Mouse (Mus musculus) lung, postnatal 4 days (tissue): Measurements from ENCODE around the gene Rarb.

Experiments used
- DNase-seq, 2 experiments: peaks; one replicate each; pipeline ENCODE4 v3.0.0; 2021

The Rarb gene

DNA sequence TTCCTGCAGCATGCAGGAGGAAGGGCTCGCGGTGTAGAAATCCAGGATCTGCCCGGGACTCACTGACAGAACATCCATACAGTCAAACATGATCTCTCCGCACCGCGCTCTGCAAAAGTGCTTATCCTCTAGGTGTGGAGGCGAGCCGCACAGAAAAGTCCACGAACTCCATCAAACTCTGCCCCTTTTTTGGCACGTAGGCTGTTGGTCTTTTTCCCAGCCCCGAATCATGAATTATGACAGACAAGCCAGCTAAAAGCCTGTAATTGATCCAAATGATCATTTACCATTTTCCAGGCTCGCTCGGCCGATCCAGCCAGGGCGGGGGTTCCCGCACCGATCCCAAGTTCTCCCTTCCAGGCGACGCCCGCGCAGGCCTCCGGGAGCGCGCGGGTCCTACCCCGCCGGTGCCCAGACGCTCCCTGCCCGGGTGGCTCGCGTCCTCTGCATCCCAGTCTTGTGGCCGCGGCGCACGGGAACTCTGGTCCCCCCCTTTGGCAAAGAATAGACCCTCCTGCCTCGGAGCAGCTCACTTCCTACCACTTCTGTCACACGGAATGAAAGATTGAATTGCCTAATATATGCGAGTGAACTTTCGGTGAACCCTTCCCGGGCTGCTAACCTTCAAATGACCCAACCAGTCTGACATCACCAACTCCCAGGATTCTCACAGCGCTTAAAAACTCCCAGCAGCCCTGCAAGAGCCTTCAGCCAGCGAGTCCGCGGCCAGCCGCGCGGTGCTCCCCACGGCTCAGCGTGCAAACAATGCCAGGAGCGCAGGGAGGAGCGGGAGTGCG lies 243.8 kb downstream of the Rarb start:
- peak; percentile 77 to 84 for DNase-seq

DNA sequence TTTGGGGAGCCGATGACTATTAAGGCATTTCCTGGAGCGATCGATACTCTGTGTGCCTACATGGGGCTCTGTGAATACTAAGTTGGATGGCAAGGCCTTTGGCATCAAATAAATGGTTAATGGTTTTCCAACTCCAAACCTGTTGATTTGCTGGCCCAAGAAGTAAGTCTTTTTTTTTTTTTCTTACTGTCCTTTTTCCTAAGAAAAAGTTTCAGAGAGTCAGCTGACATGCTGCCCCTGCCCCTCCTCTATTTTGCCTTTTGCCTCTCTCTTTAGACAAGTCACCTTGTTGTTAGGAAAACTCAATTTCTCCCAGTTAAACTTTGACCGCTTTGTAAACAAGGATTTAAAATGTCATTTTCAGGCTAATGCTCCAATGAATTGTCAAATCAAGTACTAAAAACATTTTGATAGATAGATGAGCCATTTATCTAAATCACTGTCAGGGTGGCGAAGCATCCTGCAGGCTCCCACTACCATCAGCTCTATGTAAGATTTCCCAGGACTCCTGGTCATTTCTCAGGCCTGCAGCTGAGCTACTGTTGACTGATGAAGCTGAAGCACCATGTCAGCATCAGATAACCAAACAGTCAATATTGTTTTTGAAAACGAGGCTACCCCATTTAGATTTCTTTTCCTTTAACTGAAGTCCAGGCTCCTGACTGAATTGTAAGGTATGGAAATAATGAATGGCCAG lies 245.3 kb downstream of the Rarb start:
- DNase-seq = no peak

DNA sequence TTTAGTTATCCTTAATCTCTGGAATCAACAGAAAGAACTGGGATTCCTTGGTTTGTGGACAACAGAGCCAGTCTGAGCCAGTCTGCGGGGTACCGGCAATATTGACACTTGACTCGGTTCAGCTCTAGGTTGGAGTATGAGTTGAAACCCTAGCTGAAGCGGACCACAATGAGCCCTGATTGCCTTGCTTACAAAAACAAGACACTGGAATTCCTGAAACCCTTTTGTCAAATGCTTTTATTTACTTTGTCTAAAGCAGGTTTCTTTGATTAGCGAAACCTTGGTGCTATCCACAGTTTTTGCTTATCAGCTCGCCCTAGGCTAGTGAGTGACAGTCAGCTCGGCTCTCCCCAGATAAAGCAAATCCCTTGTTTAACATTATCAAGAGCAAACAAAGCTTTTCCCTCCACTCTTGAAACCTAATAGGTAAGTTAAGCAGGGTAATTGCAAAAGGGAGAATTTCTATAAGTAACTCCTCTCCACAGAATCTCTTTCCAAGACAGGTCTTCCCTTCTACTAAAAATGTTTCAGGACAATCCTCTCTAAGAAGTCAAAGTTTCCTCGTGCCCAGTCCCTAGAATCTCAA lies 246.1 kb downstream of the Rarb start:
- DNase-seq = no peak

DNA sequence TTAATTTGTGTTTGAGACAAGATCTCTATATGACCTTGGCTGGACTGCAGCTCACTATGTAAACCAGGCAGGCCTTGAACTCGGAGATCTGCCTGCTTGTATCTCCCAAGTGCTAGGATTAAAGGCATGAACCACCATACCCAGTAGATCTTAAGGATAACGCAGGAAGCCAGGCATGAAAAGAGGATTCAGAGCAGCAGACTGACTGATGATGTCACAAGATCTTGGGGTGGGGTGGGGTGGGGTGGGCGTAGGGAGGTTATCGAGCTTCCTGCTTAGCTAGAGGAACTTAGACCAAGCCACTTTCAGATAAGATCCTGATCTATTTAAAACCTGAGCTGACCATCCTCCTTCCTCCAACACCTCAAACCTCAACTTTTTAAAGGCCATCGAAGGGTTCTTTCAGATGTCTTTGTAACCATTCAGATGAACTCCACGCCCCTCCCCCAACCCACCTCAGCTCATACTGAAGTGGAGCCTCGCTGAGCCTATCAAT lies 249.4 kb downstream of the Rarb start:
- no peak for DNase-seq

DNA sequence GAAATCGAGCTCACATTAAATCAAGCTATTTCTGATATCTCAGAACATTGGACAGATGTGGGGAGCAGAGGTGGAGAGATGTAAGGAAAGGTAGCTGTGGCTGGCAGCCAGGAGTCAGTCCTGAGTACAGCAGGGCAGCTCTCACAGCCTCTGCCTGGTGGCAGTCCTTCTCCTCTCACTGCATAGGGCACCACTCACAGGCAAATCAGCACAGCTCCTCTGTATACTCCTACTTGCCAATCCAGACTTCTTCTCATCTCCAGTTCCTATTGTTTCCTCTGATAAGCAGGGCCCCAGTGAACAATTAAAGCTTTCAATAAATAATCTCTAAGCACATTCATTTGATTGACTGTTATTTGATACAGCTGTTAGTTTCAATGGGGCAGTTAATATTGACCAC lies 252.0 kb downstream of the Rarb start:
- DNase-seq = no peak

DNA sequence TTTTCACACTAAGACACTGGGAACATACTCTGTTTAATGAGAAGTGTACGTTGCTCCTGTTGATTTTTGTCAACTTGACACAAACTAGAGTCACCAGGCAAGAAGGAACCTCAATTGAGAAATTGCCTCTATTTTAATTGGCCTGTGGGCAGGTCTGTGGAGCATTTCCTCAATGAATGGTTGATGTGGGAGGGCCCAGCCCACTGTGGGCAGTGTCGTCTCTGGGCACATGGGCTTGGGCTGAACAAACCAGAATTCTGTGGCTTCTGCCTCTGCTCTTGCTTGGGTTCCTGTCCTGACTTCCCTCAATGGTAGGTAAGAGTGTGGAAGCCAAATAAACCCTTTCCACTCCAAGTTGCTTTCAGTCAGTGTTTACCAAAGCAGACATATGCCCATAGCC lies 255.0 kb downstream of the Rarb start:
- DNase-seq = no peak

DNA sequence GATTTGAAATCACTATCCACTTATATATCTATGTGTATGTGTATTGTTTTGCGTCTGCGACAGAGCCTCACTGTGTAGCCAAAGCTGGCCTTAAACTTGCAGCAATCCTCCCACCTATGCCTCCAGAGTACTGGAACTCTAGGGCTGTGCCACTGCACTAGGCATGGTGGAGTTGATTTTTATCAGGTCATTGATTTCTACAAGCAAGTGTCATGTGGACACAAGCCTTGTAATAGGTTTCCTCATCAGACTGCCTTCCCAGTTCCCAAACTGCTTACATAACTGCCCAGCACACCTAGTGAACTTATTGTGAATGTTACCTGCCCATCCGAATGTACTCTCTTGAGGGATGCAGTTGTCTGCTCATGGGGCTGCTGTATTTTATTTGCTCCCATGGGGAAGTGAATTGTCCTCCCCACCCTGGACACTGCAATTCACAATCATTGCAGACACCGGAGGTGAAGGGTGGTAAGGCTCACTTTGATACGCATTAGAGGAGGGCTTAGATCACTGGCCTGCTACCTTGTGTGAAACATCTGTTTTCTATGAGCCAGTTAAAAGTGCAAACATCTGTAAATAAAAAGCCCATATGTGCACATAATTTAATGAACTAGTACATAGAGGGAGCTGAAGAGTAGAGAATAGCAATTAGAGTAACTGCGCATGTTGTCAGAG lies 257.3 kb downstream of the Rarb start:
- no peak for DNase-seq

DNA sequence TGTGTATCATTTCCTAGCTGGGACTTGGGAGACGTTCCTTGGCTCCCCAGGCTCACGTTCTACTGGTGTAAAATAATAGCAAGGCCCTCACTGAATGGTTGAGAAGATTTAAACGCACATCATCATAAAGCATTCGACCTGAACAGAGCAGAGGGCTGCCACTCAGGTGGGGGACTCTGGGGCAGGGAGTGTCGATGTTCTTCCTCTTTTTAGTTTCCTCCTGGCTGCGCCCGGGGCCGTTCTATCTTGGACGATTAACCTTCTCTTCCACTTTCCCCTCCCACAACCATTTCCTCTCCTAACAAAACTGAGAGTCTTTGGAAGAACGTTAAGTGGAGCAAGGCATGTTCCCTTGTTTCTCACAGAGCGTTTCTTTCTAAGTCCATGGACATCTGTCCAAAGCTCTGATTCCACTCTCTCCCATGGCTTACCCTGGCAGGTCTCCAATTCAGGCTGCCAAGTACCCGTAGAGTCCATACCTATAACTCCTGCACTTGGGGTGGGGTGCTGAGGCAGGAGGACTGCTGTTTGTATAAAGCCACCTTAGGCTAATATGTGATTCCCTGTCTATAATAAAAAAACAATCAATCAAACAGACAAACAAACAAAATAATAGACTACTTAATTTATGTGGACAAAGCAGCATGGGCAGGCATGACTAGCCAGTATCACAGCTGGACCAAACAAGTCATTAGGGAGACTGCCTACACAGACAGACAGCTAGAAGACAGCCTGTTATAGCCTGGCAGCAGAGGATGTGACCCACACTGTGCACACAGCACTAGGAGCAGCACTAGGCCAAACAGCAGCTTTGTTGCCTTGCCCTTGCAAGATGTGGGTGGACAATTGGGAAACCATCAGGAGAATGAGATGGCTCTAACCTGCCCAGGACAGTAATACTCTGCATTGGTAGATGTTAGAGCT lies 259.4 kb downstream of the Rarb start:
- DNase-seq = no peak

DNA sequence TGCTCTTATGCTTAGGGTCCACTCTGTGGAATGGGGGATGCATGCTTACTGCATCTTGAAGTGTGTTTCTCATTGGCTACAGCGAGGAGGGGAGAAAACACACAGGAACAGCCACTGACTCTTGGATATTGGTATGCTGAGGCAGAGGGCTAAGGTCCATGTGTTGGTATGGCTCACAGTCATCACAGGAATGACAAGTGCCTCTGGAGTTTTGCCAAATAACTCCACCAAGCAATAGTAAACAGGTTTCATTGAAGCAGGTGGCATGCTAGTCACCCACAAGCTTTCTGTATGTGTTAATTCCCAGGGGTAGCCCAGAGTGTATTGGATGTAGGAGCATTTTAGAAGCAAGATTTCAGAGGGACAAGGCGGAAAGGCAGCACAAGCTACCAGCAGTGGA lies 260.9 kb downstream of the Rarb start:
- peak in 1 of 2 experiments; percentile 45 for DNase-seq

DNA sequence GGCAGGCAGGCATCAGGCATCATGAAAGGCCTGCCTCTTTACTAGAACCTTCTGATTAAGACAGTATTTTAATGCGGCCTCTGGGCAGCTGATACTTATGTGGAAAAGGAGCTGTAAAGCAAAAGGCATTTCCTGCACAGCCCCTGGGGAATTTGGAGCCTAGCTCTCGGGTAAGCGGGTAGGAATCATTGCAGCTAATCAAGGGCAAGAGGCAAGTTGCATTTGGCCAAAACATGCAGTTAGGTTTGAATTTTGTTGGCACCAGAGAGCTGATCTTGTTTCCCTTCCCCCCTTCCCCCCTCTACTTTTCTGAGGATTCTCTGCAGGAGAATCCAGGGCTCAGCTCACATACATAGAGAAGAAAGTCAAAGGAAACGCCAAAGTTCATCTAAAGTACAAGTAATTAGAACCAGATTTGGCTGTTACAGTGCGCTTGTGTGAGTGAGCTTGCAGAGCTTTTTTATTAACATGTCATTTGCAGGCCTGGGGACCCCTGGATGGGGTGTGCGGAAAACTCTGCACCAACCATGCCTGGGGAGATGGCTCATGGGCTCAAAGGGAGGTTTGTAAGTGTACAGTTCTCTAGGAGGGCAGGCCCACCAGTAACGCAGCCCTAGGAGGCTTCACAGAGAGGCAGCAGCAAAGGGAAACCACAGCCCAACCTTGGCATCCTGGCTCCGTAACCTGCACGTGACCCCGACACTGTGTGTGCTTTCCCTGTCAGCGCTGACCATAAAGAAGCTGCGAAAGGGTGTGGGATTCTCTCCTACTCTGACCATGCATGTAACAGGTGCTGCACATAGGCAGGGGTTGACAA lies 264.1 kb downstream of the Rarb start:
- peak in 1 of 2 experiments; percentile 34 for DNase-seq

DNA sequence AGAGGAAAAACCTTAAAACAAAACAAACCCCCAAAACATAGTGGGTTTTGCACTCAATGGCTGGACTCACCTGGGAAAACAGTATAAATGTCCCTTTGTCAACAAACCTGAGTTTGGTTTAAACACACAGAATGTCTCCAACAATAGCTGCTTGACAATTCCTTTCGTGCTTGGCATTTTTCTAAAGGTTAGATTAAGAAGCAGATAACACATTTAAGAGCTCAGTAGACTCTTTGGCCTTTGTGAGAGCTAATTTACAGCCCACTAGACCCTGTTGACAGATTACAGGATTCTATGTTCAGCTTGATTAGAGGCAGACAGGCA lies 264.7 kb downstream of the Rarb start:
- DNase-seq = no peak

DNA sequence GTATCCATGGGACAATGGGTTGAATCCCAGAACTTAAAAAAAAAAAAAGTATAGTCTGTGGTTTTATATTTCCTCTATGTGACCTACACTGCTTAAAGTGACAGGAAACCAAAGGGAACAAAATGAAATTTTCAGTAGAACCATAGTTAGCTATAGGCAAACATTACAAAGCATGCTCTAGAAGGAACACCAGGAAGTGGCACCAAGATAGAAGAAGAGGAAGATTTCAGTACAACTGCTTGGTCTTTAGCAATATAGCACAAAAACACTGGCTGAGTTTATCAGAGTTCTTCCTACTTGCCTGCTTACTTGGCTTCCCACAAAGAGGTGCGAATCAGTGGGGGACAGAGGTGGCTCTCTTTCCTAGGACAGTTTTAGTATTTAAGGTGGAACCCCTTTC lies 266.7 kb downstream of the Rarb start:
- DNase-seq = no peak

DNA sequence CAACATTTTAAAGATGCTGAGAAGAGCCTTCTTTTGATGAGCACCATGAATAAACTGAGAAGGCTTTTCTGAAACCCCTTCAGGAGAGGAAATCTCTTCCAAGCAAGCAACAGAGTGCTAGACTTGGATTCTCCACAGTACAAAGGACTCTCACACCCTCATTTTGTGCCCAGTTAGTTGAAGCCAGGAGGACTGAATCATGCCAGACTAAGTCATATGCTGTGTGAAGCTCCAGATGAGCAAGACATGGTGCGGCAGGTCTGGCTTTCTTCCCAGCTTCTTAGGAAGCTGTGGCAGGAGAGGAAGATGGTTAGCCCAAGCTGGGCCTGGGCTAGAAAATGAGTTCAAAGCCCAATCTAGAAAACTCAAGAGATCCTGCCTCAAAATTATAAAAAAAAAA lies 267.1 kb downstream of the Rarb start:
- no peak for DNase-seq

DNA sequence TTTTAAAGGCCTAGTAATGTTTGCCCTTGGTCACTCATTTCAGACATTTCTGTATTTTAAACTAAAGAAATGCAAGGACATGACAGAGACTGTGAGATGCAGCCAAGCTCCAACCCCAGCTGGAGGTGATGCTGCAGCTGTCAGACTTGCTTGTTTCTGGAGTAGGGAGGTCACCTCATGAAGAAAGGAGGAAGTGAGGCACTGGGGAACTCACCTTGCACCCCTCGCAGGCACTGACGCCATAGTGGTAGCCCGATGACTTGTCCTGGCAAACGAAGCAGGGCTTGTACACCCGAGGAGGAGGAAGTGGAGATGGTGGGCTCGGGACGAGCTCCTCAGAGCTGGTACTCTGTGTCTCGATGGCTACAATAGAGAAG lies 270.8 kb downstream of the Rarb start:
- DNase-seq = no peak

DNA sequence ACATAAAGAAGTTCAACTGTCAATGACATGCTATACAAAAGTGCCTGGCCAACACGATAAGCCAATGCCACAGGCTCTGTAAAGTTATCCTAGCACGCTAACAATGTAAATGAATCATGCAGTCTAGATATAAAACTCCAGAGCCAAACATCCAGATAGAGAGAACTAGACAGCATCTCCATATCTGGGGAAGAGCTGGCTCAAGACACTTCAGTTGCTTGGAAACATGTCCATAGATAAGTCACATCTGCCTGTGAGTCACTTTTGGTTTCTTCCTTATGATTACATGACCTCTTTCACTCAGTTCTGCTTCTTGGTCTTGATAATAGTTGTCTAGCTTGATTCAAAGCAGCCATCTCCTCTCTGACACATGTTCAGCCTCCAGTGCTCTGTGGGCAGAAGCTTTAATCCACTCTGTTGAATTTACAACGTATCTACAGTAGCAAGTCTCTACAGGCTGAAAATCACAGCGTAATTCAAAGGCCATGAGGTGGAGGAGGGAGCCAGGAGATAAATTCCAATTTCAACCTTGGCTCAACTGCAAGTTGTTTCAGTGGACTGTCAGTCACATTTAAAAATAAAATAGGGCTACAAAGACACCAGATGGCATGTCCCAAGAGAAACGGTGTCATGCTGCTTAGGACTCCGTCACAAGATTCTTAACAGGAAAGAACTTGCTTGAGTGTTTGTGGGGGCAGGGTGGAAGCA lies 271.3 kb downstream of the Rarb start:
- no peak for DNase-seq

DNA sequence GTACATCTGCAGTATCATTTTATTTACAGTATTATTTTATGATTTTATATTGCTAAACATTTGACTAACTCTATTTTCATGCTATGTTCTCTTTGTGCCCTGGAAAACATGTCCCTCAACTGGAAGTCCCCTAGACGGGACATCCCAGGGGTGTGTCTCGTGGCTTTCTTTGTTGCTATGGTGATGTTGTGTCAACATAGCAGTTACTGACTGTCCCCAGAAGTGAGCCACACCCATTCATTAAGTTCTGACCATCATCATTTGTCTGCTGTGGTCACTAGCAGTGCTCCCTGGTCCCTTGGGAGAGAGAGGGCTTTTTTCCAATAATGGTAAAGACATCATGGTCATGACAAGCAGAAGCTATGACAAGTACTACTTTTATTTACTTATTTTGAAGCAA lies 274.0 kb downstream of the Rarb start:
- no peak for DNase-seq

DNA sequence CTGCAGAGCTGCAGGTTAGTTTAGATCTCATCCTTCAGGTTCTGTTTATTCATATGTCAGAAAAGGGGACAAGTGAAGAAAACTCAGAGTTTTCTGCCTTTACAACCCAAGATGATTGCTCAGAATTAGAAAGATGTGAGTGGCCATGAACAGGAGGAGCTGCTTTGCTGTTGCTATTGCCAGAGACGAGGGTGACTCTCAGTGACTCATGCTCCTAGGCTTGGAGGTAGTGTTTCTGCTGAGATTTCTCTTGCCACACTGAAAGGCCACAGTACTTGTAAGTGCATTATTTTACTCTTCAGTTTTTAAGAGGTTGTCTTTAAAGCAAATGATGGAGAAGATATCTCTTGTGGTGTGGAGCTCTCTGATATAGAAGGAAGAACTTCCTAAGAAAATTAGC lies 277.3 kb downstream of the Rarb start:
- DNase-seq = no peak

DNA sequence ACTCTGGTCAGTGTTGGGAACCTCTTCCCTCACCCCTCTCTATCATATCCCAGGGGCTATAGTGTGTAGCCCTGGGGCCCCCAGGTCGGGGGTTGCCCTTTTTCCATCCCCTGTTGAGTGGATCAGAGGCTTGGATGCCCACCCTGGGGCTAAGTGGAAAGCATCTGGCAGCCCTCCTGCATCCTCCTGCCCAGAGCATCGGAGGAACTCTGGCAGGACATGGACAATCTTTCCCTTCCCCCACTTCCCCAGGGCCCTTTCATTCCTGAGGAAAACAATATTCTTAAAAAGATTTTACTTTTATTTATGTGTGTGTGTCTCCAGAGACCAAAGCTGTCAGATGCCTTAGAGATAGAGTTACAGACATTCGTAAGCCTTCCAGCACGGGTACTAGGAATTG lies 281.5 kb downstream of the Rarb start:
- no peak for DNase-seq

DNA sequence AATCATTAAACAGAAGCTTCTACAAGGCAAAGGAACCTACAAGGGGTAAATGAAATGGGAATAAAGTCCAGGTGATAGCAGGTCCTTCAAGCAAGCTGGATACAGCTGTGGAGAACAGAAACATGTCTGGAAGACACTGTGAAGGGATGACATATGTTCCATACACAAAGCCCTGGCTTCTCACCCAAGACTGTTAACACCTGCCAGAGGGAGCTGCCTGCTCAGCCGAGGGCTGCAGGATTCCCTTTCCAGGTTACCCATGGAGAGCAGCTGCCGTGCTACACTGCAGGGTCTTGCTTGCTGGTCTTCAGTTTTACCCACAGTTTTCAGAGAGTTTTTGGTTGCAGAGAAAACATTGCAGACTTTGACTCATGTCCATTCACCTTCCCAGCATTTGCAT lies 290.3 kb downstream of the Rarb start:
- no peak for DNase-seq

DNA sequence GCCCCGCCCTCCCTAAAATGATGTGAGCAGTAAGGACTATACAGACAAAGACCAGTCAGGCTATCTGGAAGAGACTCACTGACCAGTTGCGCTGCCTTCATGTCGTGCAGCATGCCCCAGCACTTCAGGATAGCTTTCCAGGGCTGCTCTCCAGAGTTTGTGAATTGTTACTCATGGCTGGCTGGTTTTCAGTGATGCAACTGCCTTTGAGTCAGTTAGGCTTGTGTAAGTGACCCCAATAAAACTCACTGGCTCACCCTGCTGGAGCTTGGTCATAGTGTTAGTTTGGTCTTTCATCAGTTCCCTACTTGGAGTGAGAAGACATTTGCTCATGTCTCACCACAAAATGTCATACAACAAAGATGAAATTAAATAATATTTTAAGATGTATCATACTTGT lies 292.8 kb downstream of the Rarb start:
- peak in 1 of 2 experiments; percentile 35 for DNase-seq
